Mouse (Mus musculus): ENCODE measurements around the gene Krt33b.

Gene Krt33b

DNA sequence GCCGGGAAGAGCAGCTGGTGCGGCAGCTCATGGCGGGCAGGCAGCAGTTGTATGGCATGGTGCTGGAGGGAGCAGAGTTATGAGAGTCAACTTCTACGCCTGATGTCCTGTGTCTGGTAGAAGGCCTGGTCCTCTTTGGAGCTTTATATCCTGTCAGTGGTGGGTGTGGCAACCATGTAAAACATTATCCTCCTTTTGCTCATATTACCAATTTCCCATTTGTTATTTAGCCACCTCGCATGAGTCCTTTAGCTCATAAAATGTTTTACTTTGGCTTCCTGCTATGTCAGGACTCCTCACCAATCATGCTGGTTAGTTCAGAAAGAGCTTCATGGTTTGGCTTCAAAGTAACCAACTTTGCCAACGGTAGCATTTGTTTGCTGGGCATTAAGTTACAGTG, at the start of gene Krt33b:
Gene Krt33b (minus strand): TSS at position 101 of the 400 bp plus-strand sequence.
- no peak for DNase-seq (ENCODE audit: low read depth, low spot score)

- no peak for DNase-seq (ENCODE audit: low read depth, low spot score)
Observed at GRCm38 (mm10) chr11:100073873-100074272, 44.2 kb upstream of the Krt33b start.

DNA sequence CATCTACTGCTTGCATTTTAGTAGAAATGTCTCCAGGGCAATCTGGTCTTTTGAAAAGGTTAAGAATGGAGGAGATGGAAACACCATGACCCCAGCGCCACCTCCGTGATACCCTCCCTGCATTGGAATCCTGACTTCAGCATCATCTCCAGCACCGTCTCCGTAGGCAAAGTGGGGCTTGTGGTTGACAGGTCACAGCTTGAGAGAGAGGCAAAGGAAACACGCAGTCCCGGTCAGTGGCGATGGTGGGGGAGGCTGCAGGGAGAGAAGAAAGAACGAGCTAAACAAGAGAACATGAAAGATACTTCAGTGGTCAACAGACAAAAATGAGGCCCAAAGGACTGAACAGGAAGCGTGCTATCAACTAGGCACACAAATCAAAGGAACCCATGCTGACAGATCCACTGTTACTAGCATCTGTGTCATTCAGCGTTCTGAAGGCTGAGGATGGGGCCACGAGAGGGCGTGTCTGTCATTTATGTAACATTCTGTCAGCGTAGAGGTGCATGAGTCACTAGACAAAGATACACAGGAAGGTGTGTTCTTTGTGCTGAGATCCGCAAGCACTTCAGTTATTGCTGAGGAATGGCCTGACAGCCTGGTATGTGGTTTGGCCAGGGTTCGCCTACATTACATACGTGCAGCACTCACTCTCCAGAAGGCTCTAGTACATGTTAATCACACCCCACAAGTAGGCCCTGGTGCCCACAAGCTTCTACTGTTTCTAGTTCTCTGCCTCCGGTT, 37.8 kb upstream of the Krt33b start:
- peak; percentile 14 for DNase-seq (ENCODE audit: low read depth, low spot score)

DNA sequence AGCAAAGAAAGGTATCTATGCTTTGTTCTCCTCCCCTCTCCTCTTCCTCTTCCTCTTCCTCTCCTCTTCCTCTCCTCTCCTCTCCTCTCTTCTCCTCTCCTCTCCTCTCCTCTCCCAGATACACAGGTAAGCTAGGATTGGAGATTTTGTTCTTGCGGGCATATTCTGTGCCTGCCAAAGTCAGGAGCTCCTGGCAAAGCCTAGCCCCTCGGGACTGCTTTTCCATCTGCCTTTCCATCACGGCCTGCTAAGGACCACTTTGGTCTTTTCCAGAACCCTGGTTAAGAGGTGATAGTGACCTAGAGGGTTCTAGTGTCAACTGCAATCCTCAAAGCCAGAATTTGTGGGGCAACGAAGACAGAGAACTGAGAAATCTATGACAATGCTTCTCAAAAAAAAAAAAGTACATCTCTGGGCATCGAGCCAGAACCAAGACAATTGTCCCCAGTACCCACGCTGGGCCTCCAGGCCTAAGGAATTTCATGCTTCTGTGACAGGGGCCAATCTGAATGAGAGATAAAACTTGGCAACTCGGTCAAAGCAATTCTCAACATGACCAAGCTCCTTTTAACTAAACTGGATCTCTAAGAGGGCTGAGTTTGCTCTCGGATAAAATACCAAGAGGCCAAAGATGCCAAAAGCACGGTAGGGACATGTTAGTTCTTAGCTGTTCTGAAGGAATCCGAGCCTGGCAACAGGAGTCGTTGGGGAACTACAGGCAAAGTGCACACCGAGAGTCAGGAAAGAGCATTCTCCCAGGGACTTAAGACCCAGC, 36.8 kb upstream of the Krt33b start:
- no peak for DNase-seq (ENCODE audit: low read depth, low spot score)

DNA sequence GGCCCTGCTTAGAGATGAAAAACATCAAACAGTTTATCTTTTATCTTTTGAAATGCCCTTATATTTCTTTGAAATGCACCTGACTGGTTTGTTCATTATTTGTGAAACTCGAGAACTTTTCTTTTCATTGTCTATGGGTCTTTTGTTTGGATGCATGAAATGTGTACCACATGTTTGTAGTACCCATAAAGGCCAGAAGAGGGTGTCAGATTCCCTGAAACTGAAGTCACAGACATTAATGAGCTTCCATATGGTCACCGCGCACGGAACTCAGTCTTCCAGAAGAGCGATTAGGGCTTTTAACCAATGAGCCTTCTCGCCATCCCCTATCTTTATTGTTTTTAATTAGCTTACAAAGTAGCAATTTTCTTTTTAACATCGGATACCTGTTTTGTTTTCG, 29.2 kb upstream of the Krt33b start:
- peak; percentile 26 for DNase-seq (ENCODE audit: low read depth, low spot score)

DNA sequence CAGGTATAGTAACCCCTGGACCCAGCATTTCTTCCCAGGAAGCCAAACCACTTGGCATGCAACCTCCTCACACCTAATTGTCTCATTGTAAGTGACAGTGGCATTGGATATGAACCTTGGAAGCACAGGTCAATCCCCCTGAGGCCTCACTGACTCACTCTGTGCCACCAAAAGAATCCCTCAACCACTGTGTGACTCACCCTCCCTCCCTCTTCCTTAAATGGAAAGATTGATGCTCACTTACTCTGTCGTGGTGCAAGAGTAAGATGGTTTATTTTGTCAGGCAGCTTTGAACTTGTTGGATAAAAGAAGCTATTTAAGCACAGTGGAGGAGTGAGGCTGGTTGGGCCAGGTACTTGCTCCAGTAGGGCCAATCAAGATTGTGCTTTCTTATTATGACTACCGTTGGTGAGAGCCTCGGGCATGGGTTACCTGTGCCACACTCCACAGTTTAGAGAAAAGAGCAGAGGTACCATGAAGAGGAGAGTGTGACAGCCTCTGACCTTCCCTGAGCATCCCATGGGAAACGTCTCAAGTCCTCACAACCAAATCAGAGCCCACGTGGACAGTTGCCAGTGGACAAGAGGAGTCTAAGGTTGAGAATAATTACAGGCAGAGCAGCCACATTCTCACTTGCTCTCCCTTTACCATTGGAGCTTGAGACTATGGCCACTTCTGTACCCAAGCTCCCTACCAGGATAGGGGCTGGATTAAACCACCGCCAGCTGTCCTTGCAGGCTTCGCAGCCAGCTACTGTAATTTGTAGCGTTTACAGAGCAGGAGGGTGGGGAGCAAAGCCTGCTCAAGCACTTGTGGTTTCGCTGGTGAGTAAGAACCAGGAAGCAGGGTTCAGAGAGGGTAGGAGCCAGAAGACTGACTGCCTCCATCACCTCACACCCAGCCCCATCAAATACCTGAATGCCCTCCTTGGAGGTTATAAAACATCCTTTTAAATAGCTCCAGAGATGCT, 26.3 kb upstream of the Krt33b start:
- DNase-seq (ENCODE audit: low read depth, low spot score): no peak

GRCm38 (mm10) chr11:100050451-100050850, 20.8 kb upstream of the Krt33b start, which contains the start of gene Krt31:
Krt31 (minus strand) TSS chr11:100050551.
- no peak for DNase-seq (ENCODE audit: low read depth, low spot score)

GRCm38 (mm10) chr11:100047193-100047592, 17.5 kb upstream of the Krt33b start:
- no peak for DNase-seq (ENCODE audit: low read depth, low spot score)

DNA sequence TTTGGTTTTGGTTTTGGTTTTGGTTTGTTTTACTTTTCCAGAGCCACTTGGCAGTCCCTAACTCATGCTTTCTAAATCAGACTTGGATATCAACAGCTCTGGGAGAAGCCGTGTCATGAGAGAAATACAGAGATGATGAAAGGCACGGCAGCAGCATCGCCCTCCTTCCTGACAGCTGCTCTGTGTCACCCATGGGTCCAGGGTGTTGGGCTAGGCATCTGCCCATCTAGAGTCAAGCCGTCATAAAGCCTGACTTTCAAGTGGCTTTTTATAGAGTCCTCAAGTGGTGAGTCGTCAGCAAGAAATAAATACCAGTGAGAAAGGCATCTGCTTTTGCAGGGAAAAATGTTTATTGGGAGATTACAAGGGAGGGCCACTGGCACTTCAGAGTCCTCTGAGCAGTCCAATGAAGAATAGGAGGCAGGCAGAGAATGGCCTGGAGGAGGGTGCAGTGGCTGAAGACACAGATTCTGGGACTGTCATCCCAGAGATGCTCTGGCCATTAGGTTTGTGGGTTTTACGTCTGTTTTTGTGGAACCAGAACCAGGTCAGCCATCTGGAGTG, 16.7 kb upstream of the Krt33b start:
- DNase-seq (ENCODE audit: low read depth, low spot score): no peak

DNA sequence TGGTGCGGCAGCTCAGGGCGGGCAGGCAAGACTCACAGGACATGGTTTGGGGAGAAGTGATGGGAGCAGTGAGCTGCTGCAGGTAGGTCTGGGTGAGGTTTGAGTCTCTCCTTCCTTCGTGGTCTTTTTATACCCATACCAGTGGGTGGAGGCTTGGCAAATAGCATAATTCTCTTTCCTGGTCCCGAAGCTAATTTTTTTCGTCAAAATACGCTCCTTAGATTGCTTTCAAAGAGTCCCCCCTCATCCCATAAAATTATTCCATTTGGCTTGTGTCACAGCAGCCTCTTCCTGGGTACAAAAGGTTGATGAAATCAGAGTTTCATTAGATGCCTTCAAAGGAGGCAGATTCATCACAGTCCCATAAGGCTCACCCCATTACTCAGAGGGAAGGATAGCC, 11.8 kb upstream of the Krt33b start, which contains the start of gene Krt34:
Gene Krt34 (minus strand): TSS at position 101 of the 400 bp plus-strand sequence.
- no peak for DNase-seq (ENCODE audit: low read depth, low spot score)

DNA sequence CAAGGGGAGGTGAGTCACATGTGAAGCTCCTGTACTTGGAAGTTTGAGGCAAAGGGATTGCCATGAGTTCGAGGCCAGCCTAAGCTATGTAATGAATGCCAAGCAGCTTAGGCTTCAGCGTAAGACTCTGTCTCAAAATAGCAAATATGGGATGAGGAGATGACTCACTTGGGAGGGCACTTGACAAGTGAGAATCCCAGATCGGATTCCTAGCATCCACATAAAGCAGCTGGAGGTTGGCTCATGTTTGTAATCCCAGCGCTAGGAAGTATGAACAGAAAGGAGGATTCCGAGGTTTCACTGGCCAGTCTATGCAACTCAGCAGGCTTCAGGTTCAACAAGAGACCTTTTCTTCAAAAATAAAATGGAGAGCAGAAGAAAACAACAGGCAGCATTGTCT, 8.2 kb downstream of the Krt33b start:
- no peak for DNase-seq (ENCODE audit: low read depth, low spot score)

- no peak for DNase-seq (ENCODE audit: low read depth, low spot score)
Observed at GRCm38 (mm10) chr11:100019466-100019865, 10.2 kb downstream of the Krt33b start.

- DNase-seq (ENCODE audit: low read depth, low spot score): no peak
Observed at GRCm38 (mm10) chr11:100016112-100016511, 13.6 kb downstream of the Krt33b start, which contains the start of gene Krt33a. Krt33a (minus strand) TSS chr11:100016212.

GRCm38 (mm10) chr11:100013691-100014171, 15.9 kb downstream of the Krt33b start:
- DNase-seq (ENCODE audit: low read depth, low spot score): no peak

DNA sequence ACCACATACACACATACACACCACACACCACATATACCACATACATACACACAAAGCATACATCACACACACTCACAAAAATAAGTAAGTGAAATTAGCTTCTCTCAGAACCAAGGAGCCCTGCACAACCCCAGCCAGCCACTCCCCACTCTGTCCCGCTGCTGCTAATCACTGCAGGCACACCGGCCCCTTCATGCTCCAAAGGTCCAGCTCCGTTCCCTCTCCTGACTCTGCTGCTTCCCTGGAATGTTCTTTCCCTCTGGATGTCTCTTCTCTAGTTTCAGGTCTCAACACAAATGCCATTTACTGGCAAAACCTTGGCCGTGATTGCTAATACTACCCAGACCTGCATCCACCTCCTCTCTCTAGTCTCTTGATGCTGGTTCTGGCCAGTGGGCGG, 19.0 kb downstream of the Krt33b start:
- no peak for DNase-seq (ENCODE audit: low read depth, low spot score)

DNA sequence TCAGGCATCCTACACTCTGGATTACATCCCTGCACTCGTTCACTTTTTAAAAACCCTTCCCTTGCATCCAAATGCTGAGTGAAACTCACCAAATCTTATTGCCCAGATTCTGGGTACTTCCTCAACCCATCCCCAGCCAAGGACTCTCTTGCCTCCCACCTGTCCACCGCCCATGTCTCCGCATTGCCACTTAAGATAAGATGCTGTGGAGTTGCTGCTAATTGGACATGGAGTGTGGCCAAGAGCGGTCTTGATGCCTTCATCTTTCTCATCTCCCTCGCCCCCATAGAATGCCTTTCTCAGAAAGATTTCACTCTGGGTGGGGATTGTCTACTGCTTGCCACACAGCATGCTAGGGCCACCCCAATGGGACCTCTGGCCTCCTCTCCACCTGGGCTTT, 21.3 kb downstream of the Krt33b start:
- DNase-seq (ENCODE audit: low read depth, low spot score): no peak

- no peak for DNase-seq (ENCODE audit: low read depth, low spot score)
Observed at GRCm38 (mm10) chr11:100006624-100007023, 23.0 kb downstream of the Krt33b start.

GRCm38 (mm10) chr11:100005905-100006304, 23.8 kb downstream of the Krt33b start:
- no peak for DNase-seq (ENCODE audit: low read depth, low spot score)

GRCm38 (mm10) chr11:100004846-100005245, 24.8 kb downstream of the Krt33b start:
- peak; percentile 53 for DNase-seq (ENCODE audit: low read depth, low spot score)

DNA sequence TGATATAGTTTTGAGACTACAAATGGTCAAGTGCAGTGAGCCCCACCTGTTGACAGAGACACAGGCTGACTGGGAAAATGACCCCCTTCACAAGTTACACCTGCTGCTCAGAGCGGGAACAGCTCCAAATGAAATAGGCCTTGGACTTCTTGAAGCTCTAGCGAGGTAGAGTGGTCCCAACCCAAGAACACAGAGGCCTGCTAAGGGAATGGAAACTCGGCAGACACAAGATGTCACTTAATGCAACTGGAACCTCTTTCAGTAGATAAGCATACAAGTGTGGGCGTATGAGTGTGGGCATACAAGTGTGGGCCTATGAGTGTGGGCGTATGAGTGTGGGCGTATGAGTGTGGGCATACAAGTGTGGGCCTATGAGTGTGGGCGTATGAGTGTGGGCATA, 30.6 kb downstream of the Krt33b start:
- no peak for DNase-seq (ENCODE audit: low read depth, low spot score)

DNA sequence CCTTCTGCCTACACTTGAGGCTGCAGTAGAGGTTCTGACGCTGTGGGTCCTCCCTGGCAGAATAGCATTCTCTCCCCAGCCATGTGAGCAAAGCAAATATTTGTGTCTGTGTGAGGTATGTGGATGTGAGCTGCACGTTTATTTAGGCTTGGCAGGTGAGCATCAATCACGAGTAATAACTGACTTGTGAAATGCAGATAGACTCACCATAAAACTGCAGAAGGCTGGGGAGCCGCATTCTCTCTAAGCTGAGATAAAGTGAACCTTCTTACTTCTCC, 35.3 kb downstream of the Krt33b start:
- DNase-seq (ENCODE audit: low read depth, low spot score): no peak
